Mouse (Mus musculus) frontal cortex, postnatal 25 days (tissue): ENCODE measurements at regions not wholly inside any gene's neighbourhood (a gene's known extent, or its start where the extent isn't known, plus 50 kb on each side); places are given as distances from the start of the nearest gene placed in this dataset.

ENCODE experiments used
- DNase-seq, 2 experiments: peaks; one replicate each; pipeline ENCODE4 v3.0.0; 2022; ENCODE audit warnings: low spot score in 2 of 2

GRCm38 (mm10) chr2:50942741-50943140, 206.2 kb downstream of the Rnd3 start:
- no peak for DNase-seq

- no peak for DNase-seq
These were observed 216.0 kb downstream of the Rnd3 start for GRCm38 (mm10) chr2:50932936-50933335.

- DNase-seq, result no peak
These were observed 227.9 kb downstream of the Rnd3 start for GRCm38 (mm10) chr2:50921002-50921401.

DNA sequence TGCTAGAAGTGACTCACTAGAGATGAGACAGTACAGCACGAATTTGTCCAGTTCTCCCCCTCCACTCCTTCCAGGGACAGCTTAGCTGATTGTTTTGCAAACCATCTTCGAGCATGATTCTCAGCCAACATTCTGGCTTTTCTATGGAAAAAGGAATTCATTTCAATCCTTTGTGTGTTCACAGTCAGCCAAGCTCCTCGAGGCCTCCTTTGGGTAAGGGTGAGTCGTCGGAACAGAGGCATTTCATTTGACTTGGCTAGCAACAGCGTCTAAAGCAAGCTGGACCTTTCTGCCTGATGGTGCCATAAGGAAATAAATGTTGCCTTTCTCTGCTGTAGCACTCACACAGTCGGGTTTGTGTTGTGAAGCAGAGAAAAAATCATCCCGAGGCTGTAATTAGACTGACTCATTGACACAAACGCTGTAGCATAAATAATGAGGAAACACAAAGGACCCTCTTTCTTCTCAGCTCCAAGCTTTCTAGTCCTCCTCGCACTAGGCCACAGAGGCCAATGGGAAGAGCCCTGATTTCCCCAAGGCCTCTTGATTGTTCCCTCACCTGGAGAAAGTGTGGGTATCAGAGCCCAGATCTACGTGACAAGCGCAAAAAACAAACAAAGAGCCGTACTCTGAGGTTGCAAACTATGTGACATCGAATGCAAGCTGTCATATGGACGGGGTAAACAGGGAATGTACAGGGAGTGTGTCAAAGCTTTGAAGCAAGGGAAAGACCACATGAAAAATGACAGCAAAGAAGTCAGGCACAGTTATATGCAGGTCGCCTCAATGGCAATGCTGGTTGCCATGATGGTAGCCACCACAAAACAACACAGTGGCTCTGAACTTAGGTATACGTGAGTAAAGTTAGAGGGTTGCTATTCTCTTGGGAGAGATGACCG, 232.3 kb downstream of the Rnd3 start:
- no peak for DNase-seq

DNA sequence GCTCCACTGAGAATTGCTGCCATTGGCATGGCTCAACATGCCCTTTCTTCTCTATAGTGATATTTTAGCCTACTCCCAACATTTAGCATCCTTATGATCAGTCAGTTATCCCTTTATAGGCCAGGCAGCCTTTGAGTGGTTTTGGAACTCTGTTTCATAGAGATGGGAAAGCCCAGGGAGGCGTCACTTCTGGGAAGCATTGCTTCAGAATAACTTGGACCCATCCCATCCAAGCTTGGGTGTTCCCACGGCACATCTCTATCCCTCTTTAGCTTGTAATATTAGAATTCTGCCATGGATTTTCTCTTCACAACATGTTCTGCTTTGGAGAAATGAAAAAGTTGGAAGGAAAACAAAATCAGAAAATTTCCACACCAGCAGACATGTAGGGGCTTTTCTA, 233.8 kb downstream of the Rnd3 start:
- DNase-seq, result no peak

DNA sequence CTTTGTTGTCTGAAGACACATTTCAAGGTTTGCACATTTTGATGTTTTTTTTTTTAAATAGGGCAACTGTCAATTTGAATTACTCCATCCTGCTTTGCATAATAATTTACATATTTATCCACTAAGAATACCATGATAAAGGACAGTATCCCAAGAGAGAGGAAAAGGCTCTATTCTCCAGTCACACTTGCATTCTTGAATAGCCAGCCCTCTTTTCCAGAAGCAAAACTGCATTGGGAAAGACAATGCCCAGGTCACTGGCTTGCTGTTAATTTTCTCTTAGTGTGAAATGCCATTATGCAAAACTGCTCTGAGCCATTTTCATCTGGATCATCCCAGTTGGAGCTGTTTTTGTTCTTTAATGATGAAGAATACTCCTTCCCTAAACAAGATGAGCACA, 234.7 kb downstream of the Rnd3 start:
- DNase-seq, result no peak

DNA sequence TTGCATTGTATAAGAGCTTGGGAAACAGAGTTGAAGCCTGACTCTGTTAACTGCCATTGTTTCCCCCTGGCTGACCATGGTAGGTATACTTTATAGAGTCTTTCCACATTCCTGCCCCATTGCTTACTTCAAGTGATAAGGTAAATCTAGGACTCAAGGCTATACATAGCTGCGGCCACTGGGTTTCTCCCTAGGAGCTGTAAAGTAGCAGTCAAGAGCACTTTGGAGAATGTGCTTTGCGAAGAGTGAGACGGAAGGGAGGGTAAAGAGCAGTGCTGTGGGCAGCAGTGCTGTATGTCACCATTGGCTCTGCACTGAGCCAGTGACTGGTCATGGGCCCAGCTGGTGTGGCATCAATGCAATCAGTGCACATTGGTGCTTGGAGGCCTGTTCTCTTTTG, 240.1 kb downstream of the Rnd3 start:
- DNase-seq, result no peak

- DNase-seq, result no peak
These were observed 246.2 kb downstream of the Rnd3 start for GRCm38 (mm10) chr2:50902701-50903100.

GRCm38 (mm10) chr2:50902220-50902619, 246.7 kb downstream of the Rnd3 start:
- DNase-seq, result no peak

DNA sequence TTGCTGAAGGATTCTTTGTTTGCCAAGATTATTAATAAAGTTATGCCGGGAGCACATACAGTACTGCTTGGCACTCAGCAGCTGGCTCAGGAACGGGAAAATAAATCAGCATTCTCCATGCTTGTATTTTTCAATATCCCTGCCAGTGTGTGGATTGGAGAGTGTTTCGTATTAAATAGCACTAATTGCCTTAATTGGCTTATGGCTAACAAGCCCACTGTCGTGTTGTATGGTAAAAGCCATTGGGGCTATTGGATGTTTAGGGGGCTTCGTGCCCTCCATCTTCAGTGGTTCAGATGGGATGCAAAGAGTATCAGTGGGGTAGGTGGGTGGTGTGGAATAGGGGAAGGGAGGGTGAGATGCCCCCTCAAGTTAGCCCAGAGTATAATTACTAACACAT, 259.9 kb downstream of the Rnd3 start:
- DNase-seq, result no peak

DNA sequence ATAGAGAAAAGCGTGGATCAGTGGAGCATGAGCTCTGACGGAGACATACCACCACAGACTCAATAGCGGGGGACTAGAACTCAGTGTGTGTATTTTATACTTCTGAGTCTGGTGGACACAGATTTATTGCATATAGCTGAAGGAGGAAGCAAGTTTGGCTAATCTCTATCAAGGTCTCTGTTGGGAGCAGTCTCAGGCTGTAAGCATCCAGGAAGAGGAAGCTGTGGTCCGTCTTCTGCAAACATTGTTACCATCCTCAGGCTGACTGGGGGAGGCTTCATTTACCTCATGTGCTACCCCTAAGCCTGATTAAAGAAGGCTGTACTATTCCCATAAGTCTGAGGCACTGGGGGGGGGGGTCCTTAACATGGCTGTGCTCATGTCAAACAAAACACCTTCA, 261.0 kb downstream of the Rnd3 start:
- DNase-seq, result no peak

- no peak for DNase-seq
These were observed 263.0 kb downstream of the Rnd3 start for GRCm38 (mm10) chr2:50885924-50886315.

DNA sequence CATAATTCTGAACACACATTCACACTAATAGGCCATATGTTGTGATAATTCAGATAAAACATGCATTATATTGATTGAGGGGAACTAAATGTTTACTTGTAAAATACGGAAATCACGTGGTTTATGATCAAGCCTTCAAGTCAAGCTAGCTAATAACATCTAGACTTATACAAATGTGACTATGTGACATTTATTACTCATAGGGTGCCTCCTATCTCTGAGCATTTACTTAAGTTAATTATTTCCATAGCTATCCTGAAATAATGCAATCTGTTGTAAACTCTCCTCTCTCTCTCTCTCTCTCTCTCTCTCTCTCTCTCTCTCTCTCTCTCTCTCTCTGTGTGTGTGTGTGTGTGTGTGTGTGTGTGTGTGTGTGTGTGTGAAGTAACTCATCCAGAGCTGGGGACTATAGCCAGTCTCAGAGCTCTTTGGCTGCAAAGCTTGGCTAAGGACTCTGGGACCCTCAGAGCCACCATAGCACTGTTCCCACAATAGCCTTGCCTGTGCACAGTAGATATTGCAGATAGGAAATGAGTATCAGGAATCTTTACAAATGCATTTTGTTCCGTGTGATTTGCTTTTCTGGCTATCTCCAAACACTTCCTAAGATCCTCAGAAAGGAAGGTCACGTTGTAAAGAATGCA, 263.5 kb downstream of the Rnd3 start:
- DNase-seq, result no peak

DNA sequence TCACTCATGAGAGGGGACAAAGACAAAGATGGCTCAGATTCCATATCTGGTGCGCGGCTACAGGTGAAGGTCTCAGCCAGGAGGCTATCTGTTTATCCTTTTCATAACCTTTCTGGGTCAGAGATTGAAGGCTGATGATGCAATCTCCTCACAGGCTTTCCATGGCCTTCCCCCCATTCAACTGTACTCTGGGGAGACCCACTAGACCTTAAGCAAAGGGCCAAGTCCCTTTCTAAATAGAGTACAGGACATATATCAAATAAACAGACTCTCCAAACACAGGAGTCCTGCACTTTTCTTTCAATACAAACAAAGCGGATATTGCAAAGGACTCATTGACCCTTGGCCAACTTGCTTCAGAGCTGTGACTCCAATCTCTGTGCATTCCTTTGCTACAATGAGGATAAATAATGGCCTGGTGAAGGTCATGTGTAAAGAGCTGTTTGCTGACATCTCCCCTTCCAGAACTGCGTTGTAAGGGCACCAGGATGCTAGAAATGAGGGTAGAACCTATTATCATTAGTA, 267.3 kb downstream of the Rnd3 start:
- no peak for DNase-seq

DNA sequence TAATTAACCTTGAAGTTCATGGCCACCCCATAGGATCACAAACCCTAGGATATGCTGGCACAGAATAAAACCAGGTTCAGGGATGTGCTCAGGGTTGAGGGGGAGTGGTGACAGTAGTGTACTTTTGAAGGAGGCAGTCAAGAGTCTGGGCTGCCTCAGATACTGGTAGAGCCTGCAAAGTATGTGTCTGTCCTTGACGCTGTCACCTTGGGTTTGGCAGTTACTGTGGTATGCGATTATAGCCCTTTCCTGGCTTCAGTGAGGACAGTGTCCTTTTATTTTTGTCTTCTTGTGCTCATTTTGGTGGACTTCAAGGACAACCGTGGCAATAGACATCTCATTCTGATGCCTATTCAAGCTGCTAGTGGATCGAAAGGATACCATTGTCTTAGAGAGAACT, 268.1 kb downstream of the Rnd3 start:
- DNase-seq, result no peak

GRCm38 (mm10) chr2:50877716-50878115, 271.2 kb downstream of the Rnd3 start:
- no peak for DNase-seq

DNA sequence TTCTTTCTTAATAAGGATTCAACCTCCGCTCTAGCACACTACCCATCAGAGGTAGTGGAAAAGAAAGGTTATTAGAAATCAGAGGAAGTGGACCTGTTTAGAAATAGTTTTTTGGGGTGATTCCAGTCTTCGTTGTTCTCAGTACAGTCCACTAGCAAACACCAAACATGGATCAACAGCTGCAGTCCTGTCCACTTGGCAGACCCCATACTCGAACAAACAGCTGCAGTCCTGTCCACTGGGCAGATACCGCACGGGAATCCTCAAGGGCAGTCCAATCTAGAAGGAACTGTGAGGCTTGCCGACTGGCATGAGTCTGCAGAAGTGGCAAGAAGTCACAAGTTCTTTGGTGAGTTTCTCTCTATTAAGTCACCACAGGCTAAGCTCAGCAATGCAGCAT, 273.8 kb downstream of the Rnd3 start:
- DNase-seq, result no peak

DNA sequence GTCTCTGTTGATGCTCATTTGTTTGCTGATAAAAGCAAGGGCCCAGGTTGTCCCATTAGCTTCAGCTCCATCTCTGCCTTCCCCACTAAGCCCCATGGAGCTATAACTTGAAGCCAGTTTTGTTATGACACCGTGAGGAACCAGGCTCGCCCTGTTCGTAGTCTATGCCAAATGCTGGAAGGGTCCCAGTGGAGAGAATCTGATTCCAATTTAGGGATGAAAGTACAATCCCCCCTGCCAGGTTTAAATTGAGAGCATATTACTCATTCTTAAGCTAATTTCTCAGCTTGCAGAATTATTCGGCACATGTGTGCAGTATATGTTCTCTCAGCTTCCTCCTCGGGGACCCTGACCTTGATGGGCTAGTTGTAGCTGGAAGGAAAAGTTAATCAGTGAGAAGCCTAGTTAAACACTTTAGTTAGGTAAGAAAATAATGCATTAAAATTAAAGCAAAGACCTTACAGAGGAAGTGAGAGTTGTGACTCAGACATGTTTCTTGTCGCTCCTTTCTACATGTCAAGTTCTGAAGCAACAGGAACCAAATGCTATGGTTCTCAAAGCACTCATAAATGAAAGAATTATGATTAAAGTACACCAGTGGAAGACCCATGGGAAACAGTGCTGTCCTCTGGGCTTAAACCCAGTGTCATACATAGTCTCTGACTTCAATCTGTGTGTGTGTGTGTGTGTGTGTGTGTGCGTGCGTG, 295.2 kb downstream of the Rnd3 start:
- DNase-seq, result no peak

DNA sequence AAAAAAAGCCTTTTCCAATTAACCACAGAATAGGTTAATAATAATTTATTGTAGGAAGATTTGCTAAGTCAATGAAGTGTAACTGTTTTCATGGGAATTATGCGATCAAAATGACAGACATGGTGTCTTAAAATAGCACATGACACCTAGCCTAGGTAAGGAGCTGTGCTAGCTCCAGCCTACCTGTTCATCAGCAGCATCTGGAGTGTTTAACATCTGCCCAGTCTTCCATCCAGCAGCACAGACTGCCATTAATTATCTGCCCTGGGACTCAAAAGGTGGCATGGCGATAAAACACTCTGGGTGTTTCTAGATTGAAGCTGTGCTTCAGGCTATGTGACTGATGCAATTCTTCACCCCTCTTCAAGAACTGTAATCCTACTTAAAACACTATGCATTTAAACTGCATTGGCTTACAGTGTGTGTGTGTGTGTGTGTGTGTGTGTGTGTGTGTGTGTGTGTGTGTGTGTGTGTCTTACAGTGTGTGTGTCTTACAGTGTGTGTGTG, 296.4 kb downstream of the Rnd3 start:
- DNase-seq, result no peak

- no peak for DNase-seq
These were observed 298.8 kb downstream of the Rnd3 start for GRCm38 (mm10) chr2:50850071-50850470.

- no peak for DNase-seq
These were observed 307.0 kb downstream of the Rnd3 start for GRCm38 (mm10) chr2:50841881-50842280.
